Mouse (Mus musculus): ENCODE data around the gene Olfr459.

Olfr459 gene

GRCm38 (mm10) chr6:41775077-41775476 lies at the start of gene Olfr459:
TSS of gene Olfr459 (minus strand) at chr6:41775177.
- no peak for DNase-seq (ENCODE audit: low read depth, low spot score)

- DNase-seq (ENCODE audit: low read depth, low spot score): no peak
Measured at GRCm38 (mm10) chr6:41824086-41824485, 49.1 kb upstream of the Olfr459 start.

DNA sequence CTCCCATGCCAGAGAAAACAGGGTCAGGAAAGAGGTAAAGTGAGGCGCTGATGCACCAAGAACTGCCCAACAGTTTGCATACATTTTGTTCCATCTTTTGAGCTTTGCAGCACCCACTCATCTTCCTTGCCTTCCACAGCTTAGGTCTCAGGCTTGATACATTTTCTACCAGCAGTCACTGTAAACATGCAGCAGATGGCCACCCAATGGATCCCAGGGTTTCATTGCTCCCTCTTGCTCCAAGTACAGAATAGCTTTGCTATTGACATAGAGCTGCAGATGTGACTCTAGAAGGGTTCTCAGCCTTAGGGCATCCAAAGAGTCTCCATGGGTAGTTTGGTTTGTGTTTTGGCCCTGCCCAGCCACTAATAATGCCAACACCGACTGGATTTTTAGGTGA lies 11.7 kb upstream of the Olfr459 start:
- no peak for DNase-seq (ENCODE audit: low read depth, low spot score)

DNA sequence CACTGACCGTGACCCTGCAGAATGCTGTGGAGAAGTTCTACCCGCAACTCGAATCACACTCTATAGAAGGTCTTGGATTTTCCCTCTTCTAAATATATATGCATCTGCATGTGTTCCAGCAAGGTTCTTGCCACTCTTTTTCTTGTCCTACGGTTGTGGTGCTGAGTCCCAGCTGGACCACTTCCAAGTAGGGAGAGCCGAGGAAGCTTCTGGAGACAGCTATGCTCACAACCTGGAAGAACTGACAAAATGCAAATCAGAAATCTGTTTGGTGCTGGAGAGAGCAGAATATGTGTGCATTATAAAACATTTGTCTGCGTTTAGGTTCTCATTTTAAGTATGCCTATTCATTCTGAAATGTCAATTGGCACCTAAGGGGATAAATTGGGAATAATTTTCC lies 744 bp upstream of the Olfr459 start:
- no peak for DNase-seq (ENCODE audit: low read depth, low spot score)

- DNase-seq (ENCODE audit: low read depth, low spot score): no peak
Measured at GRCm38 (mm10) chr6:41769872-41770271, 5.1 kb downstream of the Olfr459 start.

DNA sequence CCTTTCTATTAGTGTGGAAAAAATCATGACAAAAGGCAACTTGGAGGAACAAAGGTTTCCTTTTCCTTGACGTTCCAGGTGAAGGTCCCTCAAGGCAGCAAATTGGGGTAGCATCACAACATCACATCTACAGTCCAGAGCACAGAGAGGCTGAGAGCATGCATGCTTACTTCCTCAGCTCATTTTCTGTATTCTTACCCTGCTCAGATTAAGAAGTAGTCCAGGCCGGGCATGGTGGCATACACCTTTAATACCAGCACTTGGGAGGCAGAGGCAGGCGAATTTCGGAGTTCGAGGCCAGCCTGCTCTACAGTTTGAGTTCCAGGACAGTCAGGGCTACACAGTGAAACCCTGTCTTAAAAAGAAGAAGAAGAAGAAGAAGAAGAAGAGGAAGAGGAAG lies 10.7 kb downstream of the Olfr459 start:
- no peak for DNase-seq (ENCODE audit: low read depth, low spot score)

GRCm38 (mm10) chr6:41762370-41762757 lies 12.6 kb downstream of the Olfr459 start:
- DNase-seq (ENCODE audit: low read depth, low spot score): no peak

DNA sequence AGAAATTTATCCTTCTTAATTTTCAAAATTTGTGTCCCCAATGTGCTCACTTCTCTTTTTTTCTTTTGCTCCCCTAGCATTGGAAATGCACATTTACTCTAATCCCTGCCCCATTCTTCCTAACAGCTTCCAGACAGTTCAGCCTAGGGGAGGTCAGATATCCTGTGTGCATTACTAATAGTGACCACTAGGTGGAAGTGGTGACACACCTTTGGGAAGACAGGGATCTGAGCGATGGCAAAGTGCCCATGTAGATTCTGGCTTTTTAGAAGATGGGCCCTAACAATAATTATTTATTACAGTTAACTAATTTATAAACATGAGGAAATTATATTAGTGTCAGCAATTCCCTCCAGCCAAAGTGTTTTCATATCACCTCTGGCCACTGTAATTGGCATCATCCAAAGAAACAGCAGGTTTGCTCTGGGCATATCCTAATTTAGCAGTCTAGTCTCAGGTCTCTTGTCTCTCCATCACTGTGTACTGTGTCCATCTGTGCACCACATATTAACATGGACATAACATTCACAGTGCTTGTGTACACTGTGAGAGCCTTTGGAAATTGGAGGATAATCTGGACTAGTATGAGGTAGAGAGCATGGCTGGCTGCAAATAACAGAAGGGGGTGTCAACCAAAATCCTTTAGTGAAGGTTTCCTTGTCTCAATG lies 13.1 kb downstream of the Olfr459 start:
- DNase-seq (ENCODE audit: low read depth, low spot score): peak; percentile 54

DNA sequence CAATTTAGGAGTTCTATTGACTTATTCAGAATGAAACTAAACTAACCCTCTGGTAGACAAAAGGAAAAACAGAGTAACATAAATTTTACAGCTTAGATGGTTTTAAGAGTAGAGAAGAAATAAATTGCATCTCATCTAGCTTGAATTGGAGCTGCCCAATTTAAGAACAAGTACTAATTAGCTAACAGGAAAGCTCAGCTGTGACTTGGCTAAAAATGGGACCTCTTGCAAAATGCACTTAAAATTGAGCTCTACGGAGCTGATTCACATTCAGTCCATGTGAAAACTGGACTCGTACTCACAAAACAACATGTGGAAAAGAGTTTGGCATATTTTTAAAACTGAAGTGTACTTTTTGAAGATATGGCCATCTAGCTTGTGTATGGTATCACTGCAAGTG lies 15.4 kb downstream of the Olfr459 start:
- no peak for DNase-seq (ENCODE audit: low read depth, low spot score)

- DNase-seq (ENCODE audit: low read depth, low spot score): no peak
Measured at GRCm38 (mm10) chr6:41758421-41758820, 16.6 kb downstream of the Olfr459 start.

GRCm38 (mm10) chr6:41757199-41757598 lies 17.8 kb downstream of the Olfr459 start:
- DNase-seq (ENCODE audit: low read depth, low spot score): no peak

GRCm38 (mm10) chr6:41754626-41755025 lies 20.4 kb downstream of the Olfr459 start:
- no peak for DNase-seq (ENCODE audit: low read depth, low spot score)

- no peak for DNase-seq (ENCODE audit: low read depth, low spot score)
Measured at GRCm38 (mm10) chr6:41744664-41745392, 30.1 kb downstream of the Olfr459 start.

DNA sequence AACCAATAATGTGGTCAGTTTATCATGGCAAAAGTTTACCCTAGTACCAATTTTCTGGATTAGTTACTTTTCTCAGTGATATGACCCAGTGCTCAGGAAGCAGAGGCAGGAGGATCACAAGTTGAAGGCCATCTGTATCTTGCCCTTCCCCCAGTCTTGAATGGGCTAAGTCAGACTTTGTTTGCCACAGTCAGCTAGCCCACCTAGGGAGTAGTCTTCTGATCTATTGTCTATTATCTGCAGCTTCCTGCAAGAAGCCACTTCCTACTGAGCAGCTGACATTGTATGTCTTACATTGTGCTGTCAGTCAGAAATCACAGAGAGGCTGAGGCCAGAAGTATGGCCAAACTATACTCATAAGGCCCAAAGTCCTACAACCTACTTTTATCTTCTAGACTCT lies 33.9 kb downstream of the Olfr459 start:
- peak; percentile 61 for DNase-seq (ENCODE audit: low read depth, low spot score)

- DNase-seq (ENCODE audit: low read depth, low spot score): no peak
Measured at GRCm38 (mm10) chr6:41734719-41735470, 40.1 kb downstream of the Olfr459 start.

GRCm38 (mm10) chr6:41727989-41728609 lies 46.9 kb downstream of the Olfr459 start:
- DNase-seq (ENCODE audit: low read depth, low spot score): no peak

- DNase-seq (ENCODE audit: low read depth, low spot score): no peak
Measured at GRCm38 (mm10) chr6:41721430-41721829, 53.5 kb downstream of the Olfr459 start.
